Mouse (Mus musculus) liver, embryonic 11.5 days (tissue): ENCODE results near the gene Paxx. TPM values are rescaled to one million over a fixed set of nuclear protein-coding genes. Genes with fewer than 3 reads are reported as not detected.

Experiments
- microRNA-seq: library from miRNA; unstranded; fragments of <30 nt; microRNA quantifications from one replicate; pipeline ENCODE4, GENCODE M21; 2017; ENCODE audit warnings: borderline number of aligned reads
- polyA plus RNA-seq: library from polyadenylated mRNA; unstranded; fragments of >200 nt; fragmentation: Nextera tagmentation; extraction: Ambion mirVana; gene quantifications from 2 replicates; pipeline ENCODE4 v1.2.1, GENCODE M21; 2014

Gene Paxx
- polyA plus RNA-seq, 1 experiment from 2014 or later, result 14.3 TPM

Small RNA genes lying within 50 kb of the gene (microRNA-seq; reads per million reads assigned to microRNA genes)
- gene Mir3087, result not detected

Other genes starting within 250 kb of the Paxx start
- gene Nelfb, start 249.6 kb downstream of the Paxx start, polyA plus RNA-seq, result 85.3 and 86.3 TPM in 2 replicates
- 0.29 TPM in 1 of 2 replicates, not detected in the other for gene Stpg3, start 246.5 kb downstream of the Paxx start, polyA plus RNA-seq
- gene Fam166a, start 242.3 kb downstream of the Paxx start, polyA plus RNA-seq, result 0.45 TPM in 2 replicates
- gene Tubb4b, start 236.4 kb downstream of the Paxx start, polyA plus RNA-seq, result 823 and 870 TPM in 2 replicates
- gene Slc34a3, start 226.7 kb downstream of the Paxx start, polyA plus RNA-seq, result 0.07 TPM in 1 of 2 replicates, not detected in the other
- 0.10 and 0.21 TPM in 2 replicates for gene Rnf224, start 224.3 kb downstream of the Paxx start, polyA plus RNA-seq
- 7.7 and 8.1 TPM in 2 replicates for gene Rnf208, start 218.8 kb downstream of the Paxx start, polyA plus RNA-seq
- gene Cysrt1, start 218.6 kb downstream of the Paxx start, polyA plus RNA-seq, result not detected in 2 replicates
- 6.3 and 6.8 TPM in 2 replicates for gene AL732309.1, start 214.2 kb downstream of the Paxx start, polyA plus RNA-seq
- 14.4 and 15.2 TPM in 2 replicates for gene Tmem203, start 205.7 kb downstream of the Paxx start, polyA plus RNA-seq
- gene Tprn, start 198.5 kb downstream of the Paxx start, polyA plus RNA-seq, result 9.6 and 10.3 TPM in 2 replicates
- 233 and 237 TPM in 2 replicates for gene Ssna1, start 188.7 kb downstream of the Paxx start, polyA plus RNA-seq
- gene Anapc2, start 188.6 kb downstream of the Paxx start, polyA plus RNA-seq, result 74.7 and 77.6 TPM in 2 replicates
- not detected in 2 replicates for gene Tmem210, start 172.9 kb downstream of the Paxx start, polyA plus RNA-seq
- gene Lrrc26, start 171.2 kb downstream of the Paxx start, polyA plus RNA-seq, result not detected in 2 replicates
- 1.0 and 1.6 TPM in 2 replicates for gene Grin1, start 141.9 kb downstream of the Paxx start, polyA plus RNA-seq
- 48.3 and 62.9 TPM in 2 replicates for gene Man1b1, start 128.8 kb downstream of the Paxx start, polyA plus RNA-seq
- 17.4 and 18.3 TPM in 2 replicates for gene Dpp7, start 104.7 kb downstream of the Paxx start, polyA plus RNA-seq
- 15.6 and 17.8 TPM in 2 replicates for gene Uap1l1, start 95.4 kb downstream of the Paxx start, polyA plus RNA-seq
- gene Sapcd2, start 88.8 kb downstream of the Paxx start, polyA plus RNA-seq, result 45.3 and 51.0 TPM in 2 replicates
- gene Entpd2, start 65.2 kb downstream of the Paxx start, polyA plus RNA-seq, result 0.25 and 0.45 TPM in 2 replicates
- gene Npdc1, start 61.7 kb downstream of the Paxx start, polyA plus RNA-seq, result 7.0 and 8.1 TPM in 2 replicates
- 0.09 TPM in 1 of 2 replicates, not detected in the other for gene Fut7, start 37.8 kb downstream of the Paxx start, polyA plus RNA-seq
- 3.9 and 4.5 TPM in 2 replicates for gene Abca2, start 32.4 kb downstream of the Paxx start, polyA plus RNA-seq
- 0.21 TPM in 1 of 2 replicates, not detected in the other for gene Clic3, start 4.3 kb downstream of the Paxx start, polyA plus RNA-seq
- not detected in 2 replicates for gene Ptgds, start 9.0 kb upstream of the Paxx start, polyA plus RNA-seq
- not detected in 2 replicates for gene Lcn12, start 32.8 kb upstream of the Paxx start, polyA plus RNA-seq
- gene Fbxw5, start 39.7 kb upstream of the Paxx start, polyA plus RNA-seq, result 63.3 and 63.6 TPM in 2 replicates
- gene C8g, start 40.6 kb upstream of the Paxx start, polyA plus RNA-seq, result 14.9 and 16.8 TPM in 2 replicates
- 28.0 and 31.0 TPM in 2 replicates for gene Traf2, start 85.8 kb upstream of the Paxx start, polyA plus RNA-seq
- gene Edf1, start 96.8 kb upstream of the Paxx start, polyA plus RNA-seq, result 367 and 380 TPM in 2 replicates
- gene Mamdc4, start 113.8 kb upstream of the Paxx start, polyA plus RNA-seq, result 1.3 and 1.8 TPM in 2 replicates
- 112 and 116 TPM in 2 replicates for gene Phpt1, start 114.1 kb upstream of the Paxx start, polyA plus RNA-seq
- 0.21 TPM in 1 of 2 replicates, not detected in the other for gene Ajm1, start 120.7 kb upstream of the Paxx start, polyA plus RNA-seq
- 59.3 and 67.7 TPM in 2 replicates for gene Rabl6, start 147.4 kb upstream of the Paxx start, polyA plus RNA-seq
- gene Ccdc183, start 156.6 kb upstream of the Paxx start, polyA plus RNA-seq, result 0.08 and 0.12 TPM in 2 replicates
- 12.1 and 13.4 TPM in 2 replicates for gene Tmem141, start 160.9 kb upstream of the Paxx start, polyA plus RNA-seq
- gene Fcna, start 166.9 kb upstream of the Paxx start, polyA plus RNA-seq, result 31.1 and 33.4 TPM in 2 replicates
- gene Lcn8, start 192.0 kb upstream of the Paxx start, polyA plus RNA-seq, result not detected in 2 replicates
- gene Lcn5, start 196.9 kb upstream of the Paxx start, polyA plus RNA-seq, result not detected in 2 replicates
- gene Lcn6, start 215.7 kb upstream of the Paxx start, polyA plus RNA-seq, result not detected in 2 replicates
- not detected in 2 replicates for gene Lcn10, start 221.6 kb upstream of the Paxx start, polyA plus RNA-seq
- gene Obp2a, start 238.9 kb upstream of the Paxx start, polyA plus RNA-seq, result not detected in 2 replicates
- 35.6 and 37.8 TPM in 2 replicates for gene Bmyc, start 245.6 kb upstream of the Paxx start, polyA plus RNA-seq